ENCODE assay signal across 24 mouse cellular contexts in the genomic region with DNA sequence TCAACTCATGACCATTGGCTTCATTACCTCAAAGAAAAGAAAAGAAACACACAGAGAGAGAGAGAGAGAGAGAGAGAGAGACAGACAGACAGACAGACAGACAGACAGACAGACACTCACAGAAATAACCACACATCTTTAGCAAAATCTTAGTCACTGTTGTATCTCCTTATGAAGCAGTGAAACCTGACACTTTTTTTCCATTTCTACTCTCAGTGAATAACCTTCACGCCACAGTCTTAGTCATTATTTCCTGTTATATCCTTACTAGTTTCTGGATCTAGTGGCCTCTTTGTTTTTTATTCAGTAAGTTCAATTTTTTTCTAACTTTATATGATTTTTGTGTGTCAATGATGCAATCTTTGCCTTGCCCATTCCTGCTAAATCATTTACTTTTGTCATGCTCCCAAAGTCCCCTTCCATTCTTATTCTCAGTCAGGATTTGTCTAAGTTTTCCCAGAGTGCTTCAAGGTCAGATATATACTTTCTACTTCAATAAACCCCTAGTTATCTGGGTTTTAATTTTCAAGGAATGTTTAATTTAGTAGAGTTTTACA. TPM values are rescaled to one million over a fixed set of nuclear protein-coding genes. Genes with fewer than 3 reads are reported as not detected.
"Had no signal": no experiment of that assay in that cellular context is flagged by ENCODE, and none has a peak within 500 bp of the region (broad histone marks: within the 10 kb centered on the region; RNA-seq: fewer than 3 reads in every experiment).

No protein-coding gene starts in this region.

- DNase-seq: lung, adult 18-20 months; lung, embryonic 14.5 days; lung, postnatal 10 days; lung, postnatal 4 days; midbrain, embryonic 14.5 days; right cerebral cortex, postnatal 25 days; right cerebral cortex, postnatal 4 days; spleen, adult 18-20 months; thymus, adult 2 months; thymus, postnatal 36 days had no signal

- H3K27me3 ChIP-seq: midbrain, embryonic 12.5 days; neural tube, embryonic 12.5 days; stomach, embryonic 15.5 days had no signal

- H3K9ac ChIP-seq: lung, embryonic 14.5 days; midbrain, embryonic 12.5 days; neural tube, embryonic 12.5 days; stomach, embryonic 15.5 days had no signal

- H3K27ac ChIP-seq: midbrain, embryonic 10.5 days; midbrain, embryonic 12.5 days; neural tube, embryonic 12.5 days; stomach, embryonic 15.5 days; stomach, postnatal 0 days had no signal

- H3K4me1 ChIP-seq: midbrain, embryonic 10.5 days; midbrain, embryonic 12.5 days; neural tube, embryonic 12.5 days; stomach, embryonic 15.5 days had no signal

- H3K36me3 ChIP-seq: midbrain, embryonic 10.5 days; midbrain, embryonic 12.5 days; neural tube, embryonic 12.5 days; stomach, embryonic 15.5 days had no signal

- H3K4me3 ChIP-seq: midbrain, embryonic 10.5 days; midbrain, embryonic 12.5 days; neural tube, embryonic 12.5 days; stomach, embryonic 15.5 days had no signal

- H3K4me2 ChIP-seq: lung, embryonic 14.5 days; midbrain, embryonic 12.5 days; neural tube, embryonic 12.5 days; stomach, embryonic 15.5 days had no signal

- H3K9me3 ChIP-seq: midbrain, embryonic 10.5 days; midbrain, embryonic 12.5 days; neural tube, embryonic 12.5 days; stomach, embryonic 15.5 days had no signal

RNA-seq across cellular contexts. Expression of gene Usp17lb, which starts 1.4 kb away (rescaled TPM):
- total RNA-seq: megakaryocyte, adult 5-6 weeks; megakaryocyte-erythroid progenitor cell, adult 5-6 weeks; neutrophil, adult 5-6 weeks had no signal
- polyA plus RNA-seq: liver, embryonic 16.5 days; lung, embryonic 14.5 days; lung, embryonic 16.5 days; midbrain, embryonic 10.5 days; midbrain, embryonic 12.5 days; midbrain, embryonic 14.5 days; midbrain, embryonic 16.5 days; neural tube, embryonic 12.5 days; neural tube, embryonic 14.5 days; small intestine, adult 2 months; stomach, embryonic 15.5 days; stomach, postnatal 0 days; testis, adult 2 months; thymus, adult 2 months had no signal

RNA-seq across cellular contexts. Expression of gene Usp17la, which starts 13.0 kb away (rescaled TPM):
- total RNA-seq: megakaryocyte, adult 5-6 weeks; megakaryocyte-erythroid progenitor cell, adult 5-6 weeks; neutrophil, adult 5-6 weeks had no signal
- polyA plus RNA-seq: liver, embryonic 16.5 days; lung, embryonic 14.5 days; lung, embryonic 16.5 days; midbrain, embryonic 10.5 days; midbrain, embryonic 12.5 days; midbrain, embryonic 14.5 days; midbrain, embryonic 16.5 days; neural tube, embryonic 12.5 days; neural tube, embryonic 14.5 days; small intestine, adult 2 months; stomach, embryonic 15.5 days; stomach, postnatal 0 days; testis, adult 2 months; thymus, adult 2 months had no signal

RNA-seq across cellular contexts. Expression of gene Olfr665, which starts 34.0 kb away (rescaled TPM):
- total RNA-seq: megakaryocyte, adult 5-6 weeks; megakaryocyte-erythroid progenitor cell, adult 5-6 weeks had no signal
- polyA plus RNA-seq: liver, embryonic 16.5 days; lung, embryonic 14.5 days; lung, embryonic 16.5 days; midbrain, embryonic 10.5 days; midbrain, embryonic 12.5 days; midbrain, embryonic 14.5 days; midbrain, embryonic 16.5 days; neural tube, embryonic 12.5 days; neural tube, embryonic 14.5 days; small intestine, adult 2 months; stomach, embryonic 15.5 days; stomach, postnatal 0 days; testis, adult 2 months; thymus, adult 2 months had no signal

RNA-seq across cellular contexts. Expression of gene Olfr666, which starts 51.9 kb away (rescaled TPM):
- total RNA-seq: megakaryocyte, adult 5-6 weeks; megakaryocyte-erythroid progenitor cell, adult 5-6 weeks had no signal
- polyA plus RNA-seq: liver, embryonic 16.5 days; lung, embryonic 14.5 days; lung, embryonic 16.5 days; midbrain, embryonic 10.5 days; midbrain, embryonic 12.5 days; midbrain, embryonic 14.5 days; midbrain, embryonic 16.5 days; neural tube, embryonic 12.5 days; neural tube, embryonic 14.5 days; small intestine, adult 2 months; stomach, embryonic 15.5 days; stomach, postnatal 0 days; testis, adult 2 months; thymus, adult 2 months had no signal
